Mouse (Mus musculus) midbrain, embryonic 16.5 days (tissue): ENCODE measurements at regions not wholly inside any gene's neighbourhood (a gene's known extent, or its start where the extent isn't known, plus 50 kb on each side); places are given as distances from the start of the nearest gene placed in this dataset.

Source experiments
- ATAC-seq: fragments of 200-750 bp; cut with Nextera tagmentation; 2 replicates; pipeline ENCODE4 v1.8.0; 2017; ENCODE audit warnings: moderate TSS enrichment
- H3K27ac ChIP-seq: fragments of 300-500 bp; sonication (generic); 2 replicates; pipeline ENCODE4 v1.5.1; 2014; ENCODE audit warnings: mild to moderate bottlenecking, low read length, mixed read lengths
- H3K27me3 ChIP-seq: fragments of 300-500 bp; sonication (generic); 2 replicates; pipeline ENCODE4 v1.6.1; 2014; ENCODE audit warnings: low read depth, low read length, mixed read lengths; ENCODE audit not compliant: control insufficient read depth, insufficient read depth
- H3K36me3 ChIP-seq: fragments of 300-500 bp; sonication (generic); 2 replicates; pipeline ENCODE4 v1.6.1; 2014; ENCODE audit warnings: mild to moderate bottlenecking, low read length, moderate library complexity, mixed read lengths; ENCODE audit not compliant: control insufficient read depth, insufficient read depth
- H3K4me1 ChIP-seq: fragments of 300-500 bp; sonication (generic); 2 replicates; pipeline ENCODE4 v1.6.1; 2014; ENCODE audit warnings: mild to moderate bottlenecking, low read length, mixed read lengths; ENCODE audit not compliant: control insufficient read depth, insufficient read depth
- H3K4me2 ChIP-seq: fragments of 300-500 bp; sonication (generic); 2 replicates; pipeline ENCODE4 v1.6.1; 2014; ENCODE audit warnings: mild to moderate bottlenecking, low read length, mixed read lengths
- H3K4me3 ChIP-seq: fragments of 300-500 bp; sonication (generic); 2 replicates; pipeline ENCODE4 v1.5.1; 2014; ENCODE audit warnings: low read depth, mild to moderate bottlenecking, low read length, moderate library complexity, mixed read lengths
- H3K9ac ChIP-seq: fragments of 300-500 bp; sonication (generic); 2 replicates; pipeline ENCODE4 v1.6.1; 2014; ENCODE audit warnings: low read depth, low read length, mixed read lengths
- H3K9me3 ChIP-seq: fragments of 300-500 bp; sonication (generic); replicated peaks from 2 replicates; pipeline ENCODE4 v1.6.1; 2014; ENCODE audit warnings: mild to moderate bottlenecking, low read length, mixed read lengths; ENCODE audit not compliant: control insufficient read depth, poor library complexity, severe bottlenecking
- WGBS: fragments of 180-500 bp; shearing (Covaris S2); extraction: QIAGEN DNeasy Blood & Tissue Kit; methylation state at CpG from one replicate; pipeline ENCODE4 v1.1.7; 2014; 5-methylcytosine and 5-hydroxymethylcytosine counted together

DNA sequence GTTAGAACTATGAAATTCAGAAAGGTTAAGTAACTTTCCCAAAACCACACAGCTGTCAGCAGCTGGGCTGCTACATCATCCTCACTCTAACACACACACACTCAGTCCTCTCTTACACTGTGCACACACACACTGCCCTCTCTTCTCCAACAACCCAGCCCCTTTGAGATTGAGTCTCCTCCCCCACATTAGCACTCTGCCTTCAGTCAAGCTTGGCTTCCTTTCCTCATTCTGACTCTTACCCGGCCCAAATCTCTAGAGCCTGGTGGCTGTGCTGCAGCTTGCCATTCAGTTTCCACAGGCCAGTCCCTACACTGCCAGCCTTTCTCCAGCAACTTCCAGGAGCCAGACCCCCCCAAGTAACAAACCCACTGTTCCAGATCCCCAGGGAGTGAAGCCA, 602.0 kb upstream of the Adam5 start:
- H3K4me1 ChIP-seq = peaks cover 13% of the 10 kb centered on the region
- H3K27ac ChIP-seq = no peak overlapping the region
- ATAC-seq = no peak
- no peaks in the 10 kb centered on the region for H3K27me3 ChIP-seq
- no peaks in the 10 kb centered on the region for H3K9me3 ChIP-seq
- 58% methylated on average over 1 of the region's 1 CpGs for WGBS
- no peak overlapping the region for H3K9ac ChIP-seq
- no peaks in the 10 kb centered on the region for H3K36me3 ChIP-seq
- no peak overlapping the region for H3K4me2 ChIP-seq
- H3K4me3 ChIP-seq = no peak overlapping the region

DNA sequence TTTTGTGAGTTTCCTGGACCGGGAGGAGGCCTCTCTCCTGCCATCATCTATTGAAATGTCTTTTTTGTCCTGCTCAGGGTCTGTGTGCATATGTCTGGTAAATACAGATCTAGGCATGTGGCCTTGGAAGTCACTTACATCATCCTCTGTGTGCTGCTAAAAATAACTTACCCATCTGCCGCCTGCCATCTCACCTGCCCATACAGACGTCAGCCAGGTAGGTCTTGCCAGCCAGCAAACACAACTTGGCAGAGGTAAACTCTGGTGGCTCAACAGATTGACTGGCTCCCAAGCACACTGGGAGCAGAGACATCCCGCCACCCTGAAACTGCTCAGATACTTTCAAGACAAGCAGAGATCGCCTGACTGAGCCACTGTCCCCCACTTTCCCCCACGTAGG, 597.3 kb upstream of the Adam5 start:
- no peak for ATAC-seq
- Histone ChIP-seq H3K9me3 (no peaks in the 10 kb centered on the region), H3K4me2 (no peak overlapping the region), H3K27me3 (no peaks in the 10 kb centered on the region), H3K27ac (no peak overlapping the region), H3K4me3 (no peak overlapping the region), H3K36me3 (no peaks in the 10 kb centered on the region), H3K4me1 (no peaks in the 10 kb centered on the region), H3K9ac (no peak overlapping the region)
- 94% methylated on average over 6 of the region's 6 CpGs for WGBS

DNA sequence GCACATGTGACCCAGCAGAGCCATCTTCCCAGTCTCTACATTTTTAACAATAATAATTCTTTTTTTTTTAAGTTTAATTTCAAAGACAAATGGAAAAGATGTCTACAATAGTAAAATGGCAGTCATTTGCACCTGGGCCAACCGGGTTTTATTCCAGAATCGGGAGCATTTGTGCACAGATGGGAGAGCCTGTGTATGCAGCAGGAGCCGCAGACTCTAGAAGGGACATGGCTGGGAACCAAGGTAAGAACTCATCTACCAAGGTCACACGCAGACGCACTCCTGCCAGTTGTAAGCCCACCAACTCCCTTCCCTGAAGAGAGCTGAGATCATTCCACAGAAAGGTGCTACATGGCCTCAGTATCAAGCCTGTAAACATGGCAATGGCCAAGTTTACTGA, 586.4 kb upstream of the Adam5 start:
- H3K9me3 ChIP-seq = no peaks in the 10 kb centered on the region
- 95% methylated on average over 5 of the region's 5 CpGs for WGBS
- H3K4me1 ChIP-seq = no peaks in the 10 kb centered on the region
- no peak for ATAC-seq
- H3K4me3 ChIP-seq = no peak overlapping the region
- no peaks in the 10 kb centered on the region for H3K27me3 ChIP-seq
- no peak overlapping the region for H3K9ac ChIP-seq
- H3K36me3 ChIP-seq = no peaks in the 10 kb centered on the region
- H3K4me2 ChIP-seq = no peak overlapping the region
- no peak overlapping the region for H3K27ac ChIP-seq

DNA sequence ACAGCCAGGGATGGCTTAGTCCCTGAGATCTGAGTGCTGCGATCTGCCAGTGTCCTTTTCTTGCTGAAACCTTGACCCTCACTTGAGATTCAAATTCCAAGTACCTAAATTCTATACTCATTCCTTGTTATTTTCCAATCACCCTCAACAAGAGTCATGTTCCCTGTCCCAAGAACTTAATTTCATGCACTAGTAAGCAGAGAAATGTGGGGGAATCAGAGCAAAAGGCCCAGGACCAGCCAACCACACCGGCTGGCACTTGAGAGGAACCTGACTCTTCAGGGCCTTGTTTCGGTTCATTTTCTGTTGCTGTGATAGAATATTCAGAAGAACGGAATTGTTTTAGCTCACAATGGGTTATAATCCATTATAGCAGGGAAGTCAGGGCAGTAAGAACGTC, 583.7 kb upstream of the Adam5 start:
- Histone ChIP-seq H3K27ac (no peak overlapping the region), H3K36me3 (no peaks in the 10 kb centered on the region), H3K4me2 (no peak overlapping the region), H3K4me3 (no peak overlapping the region), H3K9ac (no peak overlapping the region), H3K27me3 (no peaks in the 10 kb centered on the region), H3K9me3 (no peaks in the 10 kb centered on the region), H3K4me1 (no peaks in the 10 kb centered on the region)
- WGBS = 84% methylated on average over 5 of the region's 5 CpGs
- ATAC-seq = no peak

DNA sequence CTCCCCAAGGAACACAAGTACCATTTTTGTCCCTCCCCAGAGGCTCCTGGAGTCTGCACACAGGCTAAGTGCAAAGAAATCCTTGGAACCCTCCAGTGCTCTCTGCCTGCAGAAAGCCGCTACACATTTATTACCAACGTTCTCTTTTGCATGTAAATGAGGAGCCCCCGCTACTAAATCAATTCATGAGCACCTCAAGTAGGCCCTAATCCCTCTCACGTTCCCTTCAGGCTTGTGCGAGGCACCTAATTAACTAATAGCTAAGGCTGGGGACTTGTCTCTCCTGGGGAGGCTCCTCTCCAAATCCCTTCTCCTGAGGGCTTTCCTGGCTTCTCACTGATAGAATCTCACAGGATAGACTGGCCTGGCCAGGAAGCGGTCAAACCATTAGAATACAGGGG, 568.6 kb upstream of the Adam5 start:
- no peak overlapping the region for H3K4me2 ChIP-seq
- no peaks in the 10 kb centered on the region for H3K27me3 ChIP-seq
- peaks cover 28% of the 10 kb centered on the region for H3K4me1 ChIP-seq
- 4% methylated on average over 6 of the region's 6 CpGs for WGBS
- no peaks in the 10 kb centered on the region for H3K9me3 ChIP-seq
- H3K9ac ChIP-seq = no peak overlapping the region
- peak overlapping the region; percentile 47 for H3K27ac ChIP-seq
- no peaks in the 10 kb centered on the region for H3K36me3 ChIP-seq
- peak; percentile 40 for ATAC-seq
- no peak overlapping the region for H3K4me3 ChIP-seq

DNA sequence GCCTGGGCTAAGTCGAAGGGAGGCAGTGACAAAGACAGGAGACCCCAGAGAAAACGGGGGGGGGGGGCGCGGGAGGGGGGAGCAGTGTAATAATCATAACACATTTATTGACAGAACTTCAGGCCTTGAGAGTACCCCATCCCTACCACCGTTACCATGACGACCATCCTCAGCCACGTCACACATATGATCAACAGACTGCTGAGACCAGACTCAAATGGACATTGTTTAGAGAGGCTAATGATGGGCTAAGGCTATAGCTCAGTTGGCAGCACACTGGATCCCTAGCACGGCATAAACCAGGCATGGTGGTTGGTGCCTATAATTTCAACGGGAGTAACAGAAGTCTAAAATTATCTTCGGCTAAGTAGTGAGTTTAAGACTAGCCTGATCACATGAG, 565.8 kb upstream of the Adam5 start:
- H3K27ac ChIP-seq = peak overlapping the region; percentile 47
- WGBS = 42% methylated on average over 8 of the region's 10 CpGs
- no peaks in the 10 kb centered on the region for H3K36me3 ChIP-seq
- peaks cover 28% of the 10 kb centered on the region for H3K4me1 ChIP-seq
- no peaks in the 10 kb centered on the region for H3K27me3 ChIP-seq
- H3K4me3 ChIP-seq = no peak overlapping the region
- no peak overlapping the region for H3K4me2 ChIP-seq
- H3K9me3 ChIP-seq = no peaks in the 10 kb centered on the region
- no peak overlapping the region for H3K9ac ChIP-seq
- peak; percentile 57; the same call in 1 of the 2 replicates for ATAC-seq

DNA sequence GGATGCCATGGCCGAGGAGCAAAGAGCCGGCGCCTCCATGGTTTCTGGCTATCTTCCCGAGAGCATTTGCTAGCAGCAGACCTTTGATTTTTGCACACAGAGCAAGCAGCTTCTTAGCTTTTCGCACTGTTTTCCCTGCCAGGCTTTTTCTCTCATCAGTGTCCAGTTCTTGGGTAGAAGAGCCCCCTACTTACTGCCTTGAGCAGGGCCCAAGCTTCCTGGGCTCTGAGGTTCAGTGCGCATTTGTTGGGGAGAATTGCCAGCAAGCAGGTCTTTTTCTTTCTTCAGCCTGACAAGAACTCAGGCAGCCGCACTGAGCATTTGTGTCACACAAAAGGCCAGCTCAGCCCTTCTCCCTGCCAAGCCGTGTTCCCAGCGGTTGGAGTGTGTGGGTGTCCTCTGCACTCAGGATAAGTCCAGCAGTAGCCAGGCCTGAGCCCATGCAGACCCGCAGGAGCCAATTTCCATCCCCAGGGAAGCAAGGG, 565.2 kb upstream of the Adam5 start:
- H3K9ac ChIP-seq = no peak overlapping the region

DNA sequence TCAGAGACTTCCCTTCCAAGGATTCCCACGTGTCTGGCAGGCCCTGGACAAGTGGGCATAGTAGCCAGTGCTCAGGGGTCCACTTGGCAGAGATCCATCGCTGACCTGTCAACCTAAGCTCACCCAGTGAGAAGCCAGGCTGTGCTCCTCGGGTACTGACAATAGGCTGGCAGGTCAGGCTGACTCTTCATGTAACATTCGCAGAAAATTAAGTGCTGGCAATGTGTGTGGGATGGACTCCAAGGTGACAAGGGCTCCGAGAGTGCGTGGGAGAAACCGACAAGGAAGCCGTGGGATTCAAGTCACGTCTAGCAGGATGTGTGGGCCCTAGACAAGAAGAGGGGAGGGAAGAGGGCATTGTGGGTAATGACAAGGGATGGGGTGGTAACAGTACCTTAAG, 564.6 kb upstream of the Adam5 start:
- peaks cover 28% of the 10 kb centered on the region for H3K4me1 ChIP-seq
- no peaks in the 10 kb centered on the region for H3K36me3 ChIP-seq
- peak overlapping the region; percentile 47 for H3K27ac ChIP-seq
- H3K4me3 ChIP-seq = no peak overlapping the region
- H3K9ac ChIP-seq = no peak overlapping the region
- H3K9me3 ChIP-seq = no peaks in the 10 kb centered on the region
- ATAC-seq = peak; percentile 8; the same call in 1 of the 2 replicates
- WGBS = 52% methylated on average over 9 of the region's 9 CpGs
- H3K27me3 ChIP-seq = no peaks in the 10 kb centered on the region
- H3K4me2 ChIP-seq = no peak overlapping the region

More for the DNA sequence above, 565.2 kb upstream of the Adam5 start:
- Histone ChIP-seq H3K9me3 (no peaks in the 10 kb centered on the region), H3K4me1 (peaks cover 28% of the 10 kb centered on the region), H3K4me3 (no peak overlapping the region), H3K4me2 (no peak overlapping the region), H3K27ac (peak overlapping the region; percentile 47), H3K27me3 (no peaks in the 10 kb centered on the region), H3K36me3 (no peaks in the 10 kb centered on the region)
- WGBS = 22% methylated on average over 10 of the region's 10 CpGs
- peak; percentile 61 for ATAC-seq

DNA sequence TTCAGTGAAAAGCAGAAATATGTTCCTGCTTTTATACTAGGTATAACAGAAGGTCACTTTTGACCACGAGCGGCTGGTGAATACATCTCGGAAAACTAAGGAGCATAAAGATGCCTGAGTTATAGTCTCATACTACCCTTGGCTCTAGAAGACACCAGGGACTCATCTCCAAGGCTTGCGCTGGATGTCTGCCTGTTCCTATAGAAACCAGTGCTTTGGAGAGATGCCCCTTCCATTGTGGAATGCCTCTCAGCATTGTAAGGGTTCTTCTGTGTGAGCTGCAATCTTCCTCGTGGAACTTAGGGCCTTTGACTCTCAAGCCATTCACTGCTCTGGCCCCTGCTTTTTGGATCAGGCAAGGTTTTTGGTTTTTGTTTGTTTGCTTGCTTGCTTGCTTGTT, 561.0 kb upstream of the Adam5 start:
- Histone ChIP-seq H3K9me3 (no peaks in the 10 kb centered on the region), H3K4me1 (peaks cover 13% of the 10 kb centered on the region), H3K9ac (no peak overlapping the region), H3K4me3 (no peak overlapping the region), H3K4me2 (no peak overlapping the region), H3K27me3 (no peaks in the 10 kb centered on the region), H3K36me3 (no peaks in the 10 kb centered on the region), H3K27ac (no peak overlapping the region)
- WGBS = 71% methylated on average over 5 of the region's 5 CpGs
- no peak for ATAC-seq
